Mouse (Mus musculus): ENCODE data around the gene Pa2g4.

The Pa2g4 gene

DNA sequence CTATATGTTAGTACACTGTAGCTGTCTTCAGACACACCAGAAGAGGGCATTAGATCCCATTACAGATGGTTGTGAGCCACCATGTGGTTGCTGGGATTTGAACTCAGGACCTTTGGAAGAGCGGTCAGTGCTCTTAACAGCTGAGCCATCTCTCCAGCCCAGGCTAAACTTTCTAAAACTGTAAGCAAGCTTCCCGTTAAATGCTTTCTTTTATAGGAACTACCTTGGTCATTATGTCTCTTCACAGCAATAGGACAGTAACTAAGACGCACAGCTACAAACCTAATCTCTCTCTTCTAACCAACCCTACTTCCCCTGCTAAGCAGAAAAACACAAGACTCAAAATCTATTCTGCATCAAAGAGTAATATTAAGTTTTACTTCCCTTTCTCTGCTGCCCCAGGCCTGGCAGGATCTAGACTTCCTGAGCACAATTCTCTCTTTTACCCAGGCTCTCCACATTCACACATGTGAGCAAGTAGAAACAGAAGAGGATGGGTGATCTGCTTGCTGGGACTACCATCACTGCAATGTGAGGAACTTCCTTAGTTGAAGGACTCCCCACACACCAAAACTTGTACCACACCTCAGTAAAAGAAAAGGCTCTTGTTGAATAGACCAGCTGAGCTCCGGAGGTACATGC, 30.0 kb downstream of the Pa2g4 start:
- DNase-seq (ENCODE audit: low spot score) = no peak

DNA sequence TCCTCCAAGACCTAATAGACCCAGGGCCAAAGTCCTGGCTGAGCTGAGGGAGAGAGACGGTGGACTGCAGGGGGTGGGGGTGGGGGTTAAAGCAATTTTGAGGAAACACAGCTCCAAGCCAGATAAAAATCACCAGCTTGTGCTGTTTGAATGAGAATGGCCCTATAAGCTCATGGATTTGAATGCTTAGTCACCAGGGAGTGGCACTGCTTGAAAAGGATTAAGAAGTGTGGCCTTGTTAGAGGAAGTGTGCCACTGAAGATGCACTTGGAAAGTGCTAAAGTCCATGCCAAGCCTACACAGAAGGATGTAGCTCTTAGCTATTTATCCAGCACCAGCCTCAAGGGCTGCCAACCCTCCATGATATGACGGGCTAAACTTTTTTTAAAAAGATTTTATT, 30.6 kb downstream of the Pa2g4 start:
- DNase-seq (ENCODE audit: low spot score) = no peak

DNA sequence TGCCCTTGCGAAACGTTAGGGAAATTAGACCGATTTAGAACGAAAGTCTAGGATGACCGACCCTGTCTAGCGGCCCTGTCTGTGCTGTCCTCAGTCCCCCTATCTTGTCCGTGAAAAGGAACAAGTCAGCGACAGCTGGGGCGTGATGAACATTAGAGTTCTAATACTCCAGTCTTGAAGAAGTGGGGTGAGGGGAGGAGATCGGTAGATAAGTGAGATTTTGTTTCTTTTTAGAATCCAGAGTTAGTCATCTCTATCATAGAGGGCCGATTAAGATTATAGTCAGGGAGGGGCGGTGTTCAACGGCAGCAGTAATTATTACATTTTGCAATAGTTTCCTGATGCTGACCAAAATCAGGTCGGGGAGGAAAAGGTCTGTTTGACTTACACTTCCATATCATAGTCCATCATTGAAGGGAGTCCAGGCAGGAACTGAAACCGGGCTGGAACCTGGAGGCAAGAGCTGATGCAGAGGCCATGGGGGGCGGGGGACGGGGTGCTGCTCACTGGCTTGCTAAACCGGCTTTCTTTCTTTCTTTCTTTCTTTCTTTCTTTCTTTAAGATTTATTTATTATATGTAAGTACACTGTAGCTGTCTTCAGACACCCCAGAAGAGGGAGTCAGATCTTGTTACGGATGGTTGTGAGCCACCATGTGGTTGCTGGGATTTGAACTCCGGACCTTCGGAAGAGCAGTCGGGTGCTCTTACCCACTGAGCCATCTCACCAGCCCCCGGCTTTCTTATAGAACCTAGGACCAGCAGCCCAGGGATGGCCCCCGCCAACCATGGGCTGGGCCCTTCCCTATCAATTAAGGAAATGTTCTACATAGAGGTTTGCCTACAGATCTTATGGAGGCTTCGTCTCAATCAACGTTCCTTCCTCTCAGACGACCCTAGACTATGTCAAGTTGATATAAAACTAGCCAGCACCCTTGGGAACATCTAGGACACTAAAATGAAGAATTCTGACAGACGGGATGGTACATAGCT, 39.1 kb downstream of the Pa2g4 start:
- DNase-seq (ENCODE audit: low spot score) = no peak

DNA sequence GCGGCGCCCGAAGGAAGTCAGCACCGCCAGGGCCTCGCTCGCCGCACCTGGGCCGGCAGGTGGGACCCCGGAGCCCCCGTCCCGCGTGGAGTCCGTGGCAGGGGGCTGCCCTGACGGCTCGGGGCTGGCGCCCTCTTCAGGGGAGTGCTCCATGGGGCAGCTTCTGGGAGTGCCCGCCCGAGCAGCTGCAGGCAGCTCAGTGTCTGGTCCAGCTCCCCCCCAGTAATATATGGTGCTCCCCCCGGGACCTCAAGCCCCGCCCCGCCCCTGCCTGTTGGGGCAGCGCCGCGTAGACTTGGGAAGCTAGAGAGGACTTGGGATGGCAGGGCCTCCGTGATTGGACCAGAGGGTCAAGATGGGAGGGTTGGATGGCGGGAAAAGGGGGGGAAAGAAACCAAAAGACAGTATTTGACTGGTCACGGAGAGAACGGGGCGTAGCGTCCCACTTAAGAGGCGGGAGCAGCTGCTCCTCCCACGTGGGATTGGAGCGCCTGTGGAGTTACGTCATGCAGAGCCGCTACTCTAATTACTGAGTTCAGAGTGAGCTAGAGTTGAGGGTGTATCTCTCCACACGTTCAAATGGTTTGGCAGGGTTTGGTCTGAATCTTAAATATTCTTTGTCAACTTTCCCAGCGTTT, 40.0 kb downstream of the Pa2g4 start, which contains the start of gene Esyt1:
Gene Esyt1 (minus strand): TSS at position 201 of the 638 bp plus-strand sequence.
- peak; percentile 98 for DNase-seq (ENCODE audit: low spot score)

DNA sequence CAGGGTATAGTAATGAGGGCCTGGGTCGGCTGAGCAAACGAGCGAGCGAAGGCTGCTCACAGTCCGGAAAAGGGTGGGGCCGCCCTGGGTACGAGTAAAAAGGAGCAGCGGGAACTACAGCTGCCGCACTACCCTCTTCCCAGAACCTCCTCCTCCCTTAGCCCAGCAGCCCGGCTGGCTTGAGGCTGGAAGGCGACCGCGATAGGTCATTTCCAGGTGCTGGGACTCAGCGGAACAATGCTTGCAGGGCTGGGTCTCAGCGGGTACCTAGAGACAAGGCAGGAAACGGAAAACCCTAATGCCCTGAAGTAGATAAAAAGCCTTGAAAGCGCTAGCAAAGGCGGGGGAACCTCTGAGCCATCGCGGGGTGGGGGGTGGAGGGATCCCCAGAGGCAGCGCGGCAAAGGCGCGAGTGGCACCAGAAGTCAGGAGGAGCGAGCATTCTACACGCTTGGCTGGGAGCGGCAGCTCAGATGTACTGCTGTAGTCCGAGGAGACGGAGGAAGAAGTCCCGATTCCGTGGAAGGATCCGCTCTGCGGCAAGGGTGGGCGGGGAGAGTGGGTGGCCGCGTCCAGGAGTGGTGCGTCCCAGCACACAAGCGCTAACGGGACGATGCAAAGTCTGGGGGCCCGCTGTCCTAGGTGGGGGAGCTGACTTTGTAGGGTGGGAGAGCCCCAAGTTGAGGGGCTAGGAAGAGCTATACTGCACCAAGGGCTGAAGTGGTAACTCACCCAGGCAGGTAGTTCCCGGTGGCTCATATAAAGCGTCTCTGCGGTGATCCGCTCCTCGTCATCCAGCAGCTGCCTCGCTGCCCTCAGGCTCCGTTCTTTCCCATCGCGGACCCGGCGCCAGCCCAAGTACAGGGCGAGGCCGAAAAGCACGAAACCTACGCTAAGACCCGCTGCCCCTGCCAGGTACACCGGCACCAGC, 40.8 kb downstream of the Pa2g4 start:
- DNase-seq (ENCODE audit: low spot score) = peak; percentile 62

DNA sequence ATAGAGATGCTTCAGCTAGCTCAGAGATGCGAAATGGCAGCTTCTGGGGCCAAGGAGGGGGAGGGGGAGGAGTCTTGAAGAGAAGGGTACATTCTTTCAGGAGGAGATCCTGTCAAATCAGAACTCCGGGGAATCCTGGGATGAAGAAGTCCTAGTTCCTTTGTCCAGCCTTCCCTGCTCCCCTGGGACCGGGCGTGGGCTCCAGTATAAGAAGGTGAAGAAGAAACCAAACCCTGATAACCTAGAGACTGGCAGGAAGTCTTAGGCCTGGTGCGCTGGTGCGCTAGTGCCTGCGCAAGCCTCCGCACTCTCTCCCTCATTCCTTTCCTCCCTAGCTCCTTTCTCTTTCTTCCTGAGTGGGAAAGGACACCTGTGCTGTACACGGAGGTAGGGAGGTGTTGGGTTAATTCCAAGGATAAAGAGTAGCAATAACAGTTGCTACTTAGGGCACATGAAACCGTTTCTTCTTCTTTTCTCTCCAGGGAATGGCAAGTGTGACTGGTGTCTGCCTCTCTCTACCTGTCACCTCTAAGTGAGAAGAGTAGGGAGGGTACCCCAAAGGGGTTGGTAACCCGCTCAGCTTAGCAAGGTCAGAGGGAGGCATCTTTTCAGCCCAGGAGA, 41.6 kb downstream of the Pa2g4 start:
- DNase-seq (ENCODE audit: low spot score) = no peak

DNA sequence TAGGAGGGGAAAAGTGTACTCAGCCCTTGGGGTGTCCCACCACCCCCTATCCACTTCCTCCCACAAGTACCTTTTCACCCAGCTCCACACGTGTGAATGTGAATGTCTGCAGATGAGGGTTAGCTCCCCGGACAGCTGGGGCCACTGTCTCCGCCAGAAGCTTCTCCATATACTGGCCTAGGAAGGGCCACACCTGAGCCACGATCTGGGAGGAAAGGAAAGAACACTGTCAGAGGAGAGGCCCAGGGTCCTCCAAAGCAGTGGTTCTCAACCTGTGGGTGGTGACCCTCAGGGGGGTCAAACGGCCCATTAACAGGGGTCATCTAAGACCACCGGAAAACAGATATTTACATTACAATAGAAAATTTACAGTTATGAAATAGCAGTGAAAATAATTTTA, 43.4 kb downstream of the Pa2g4 start:
- no peak for DNase-seq (ENCODE audit: low spot score)

DNA sequence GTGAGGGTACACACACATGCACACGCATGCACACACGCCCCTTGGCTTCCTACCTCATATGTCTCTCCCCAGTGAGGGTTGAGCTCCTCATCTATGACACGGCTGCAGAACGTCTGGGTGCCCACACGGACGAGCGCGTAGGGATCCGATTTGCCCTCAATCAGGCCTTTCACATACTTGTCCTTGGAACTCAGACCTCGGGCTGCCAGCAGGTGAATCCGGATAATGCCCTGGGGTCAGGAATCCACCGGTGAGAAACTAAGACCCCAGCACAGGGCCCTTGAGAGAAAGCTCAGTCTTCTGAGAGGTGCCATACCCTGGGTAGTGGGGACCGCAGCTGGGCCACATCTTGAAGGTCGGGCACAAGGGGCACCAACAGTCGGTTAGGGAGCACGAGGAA, 45.2 kb downstream of the Pa2g4 start:
- DNase-seq (ENCODE audit: low spot score) = no peak

DNA sequence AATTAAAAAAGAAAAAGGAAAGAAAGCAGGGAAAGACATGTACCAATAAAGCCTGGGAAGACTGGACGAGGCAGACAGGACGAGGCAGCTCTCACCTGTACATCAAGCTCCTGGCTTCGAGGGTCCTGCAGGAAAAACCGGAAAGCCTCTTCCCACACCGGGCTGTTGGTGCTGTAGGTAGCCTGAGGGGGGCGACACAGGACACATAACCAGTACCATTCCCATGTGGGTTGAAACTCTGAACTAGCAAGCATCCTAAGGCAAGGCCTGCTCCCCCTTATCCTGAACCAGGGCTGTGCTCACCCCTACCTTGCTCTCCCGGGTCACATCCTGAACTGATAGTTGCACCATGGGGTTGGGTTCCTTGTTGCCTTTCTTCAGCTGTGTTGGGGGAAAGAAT, 47.0 kb downstream of the Pa2g4 start:
- no peak for DNase-seq (ENCODE audit: low spot score)

DNA sequence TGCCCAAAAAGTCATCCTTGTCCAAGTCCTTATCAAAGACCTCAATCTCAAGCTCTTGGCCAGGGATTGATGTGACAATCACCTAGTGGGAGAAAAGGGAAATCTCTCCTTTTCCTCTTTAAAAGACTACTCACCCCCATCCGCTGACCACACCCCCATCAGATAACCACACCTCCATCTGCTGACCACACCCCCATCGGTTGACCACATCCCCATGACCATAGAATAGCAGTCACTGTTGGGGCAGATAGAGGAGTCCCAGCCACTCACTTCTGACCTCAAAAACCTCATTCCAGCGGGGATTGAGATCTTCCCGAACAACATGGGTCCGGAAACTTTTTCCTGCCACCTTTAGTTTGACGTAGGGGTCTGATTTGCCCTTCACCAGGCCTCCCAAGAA, 49.1 kb downstream of the Pa2g4 start:
- no peak for DNase-seq (ENCODE audit: low spot score)

DNA sequence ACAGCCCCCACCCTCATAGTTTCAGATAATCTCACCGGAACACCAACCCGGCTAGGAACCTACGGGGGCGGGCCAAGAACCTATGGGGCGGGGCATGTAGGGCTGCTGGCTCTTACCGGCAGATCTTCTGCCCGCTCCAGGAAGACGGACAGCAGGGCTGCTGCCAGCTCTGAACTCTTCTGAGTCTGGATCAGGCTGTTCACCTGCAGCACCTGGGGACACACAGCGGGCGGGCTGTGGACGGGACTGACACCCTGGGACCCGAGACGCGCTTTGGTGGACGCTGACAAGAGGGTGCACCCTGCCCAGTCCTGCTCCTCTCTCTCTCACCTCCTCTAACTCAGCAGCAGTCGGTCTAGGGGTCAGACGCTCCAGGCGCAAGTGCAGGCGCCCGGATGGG, 49.8 kb downstream of the Pa2g4 start:
- DNase-seq (ENCODE audit: low spot score) = peak; percentile 38

DNA sequence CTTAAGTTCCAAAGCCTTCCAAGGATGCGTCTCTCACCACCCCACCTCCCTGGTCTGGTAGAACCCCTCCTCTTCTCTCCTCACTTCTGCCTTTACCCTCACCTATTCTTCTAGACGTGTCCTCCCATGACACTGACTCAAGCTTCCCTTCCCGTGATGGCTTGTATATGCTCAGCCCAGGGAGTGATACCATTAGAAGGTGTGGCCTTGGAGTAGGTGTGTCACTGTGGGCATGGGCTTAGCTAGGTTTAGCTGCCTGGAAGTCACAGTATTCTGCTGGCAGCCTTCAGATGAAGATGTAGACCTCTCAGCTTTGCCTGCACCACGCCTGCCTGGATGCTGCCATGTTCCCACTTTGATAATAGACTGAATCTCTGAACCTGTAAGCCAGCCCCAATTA, 50.7 kb downstream of the Pa2g4 start:
- DNase-seq (ENCODE audit: low spot score) = no peak

DNA sequence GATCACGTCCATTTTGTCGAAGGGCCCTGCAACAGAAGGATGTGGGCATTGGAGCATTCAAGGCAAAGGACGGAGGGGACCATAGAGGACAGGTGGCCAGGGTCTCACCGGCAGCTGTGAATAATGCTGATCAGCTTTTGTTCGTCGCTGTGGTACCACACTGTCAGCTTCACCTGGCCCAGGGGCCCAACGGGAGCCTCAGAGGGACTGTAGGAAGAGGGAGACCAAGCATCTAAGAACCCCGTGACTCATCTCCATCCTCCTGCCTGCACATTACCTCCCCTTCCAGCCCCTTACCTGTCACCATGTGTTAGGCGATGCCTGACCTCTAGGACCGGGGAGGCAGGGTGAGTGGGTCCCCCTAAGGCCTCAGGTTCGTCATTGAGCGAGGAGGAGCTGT, 54.0 kb downstream of the Pa2g4 start:
- DNase-seq (ENCODE audit: low spot score) = no peak

DNA sequence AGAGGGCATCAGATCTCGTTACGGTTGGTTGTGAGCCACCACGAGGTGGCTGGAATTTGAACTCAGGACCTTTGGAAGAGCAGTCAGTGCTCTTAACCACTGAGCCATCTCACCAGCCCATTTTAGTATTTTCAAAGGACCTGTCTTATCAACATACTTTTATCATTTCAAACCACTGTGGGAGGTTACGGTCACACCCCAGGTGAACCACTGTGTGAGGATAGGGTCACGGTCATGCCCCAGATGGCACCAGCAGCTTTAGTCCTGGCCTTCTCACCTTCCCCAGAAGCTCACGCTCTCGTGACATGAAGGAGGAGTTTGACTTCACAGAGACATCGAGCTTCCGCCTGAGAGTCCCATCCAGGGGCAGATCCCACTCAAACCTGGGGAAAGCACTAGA, 54.6 kb downstream of the Pa2g4 start:
- no peak for DNase-seq (ENCODE audit: low spot score)

DNA sequence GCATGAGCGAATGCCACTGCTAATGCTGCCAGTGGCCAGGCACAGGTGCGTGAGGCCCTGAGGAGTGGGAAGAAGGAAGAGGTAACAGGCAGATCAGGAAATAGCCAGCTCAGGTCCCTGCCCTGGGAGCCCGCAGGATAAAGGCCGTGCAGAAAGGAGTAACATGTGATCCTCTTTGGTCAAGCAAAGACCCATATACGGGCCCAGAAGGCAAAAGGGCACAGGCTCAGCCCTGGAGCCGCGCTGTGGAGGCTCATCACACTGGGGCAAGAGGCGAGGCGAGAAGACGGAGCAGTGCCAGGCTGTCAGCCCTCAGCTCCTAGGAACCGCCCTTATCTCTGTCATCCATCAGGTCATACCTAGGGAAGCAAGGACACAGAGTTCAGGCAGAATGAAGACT, 55.5 kb downstream of the Pa2g4 start:
- no peak for DNase-seq (ENCODE audit: low spot score)

DNA sequence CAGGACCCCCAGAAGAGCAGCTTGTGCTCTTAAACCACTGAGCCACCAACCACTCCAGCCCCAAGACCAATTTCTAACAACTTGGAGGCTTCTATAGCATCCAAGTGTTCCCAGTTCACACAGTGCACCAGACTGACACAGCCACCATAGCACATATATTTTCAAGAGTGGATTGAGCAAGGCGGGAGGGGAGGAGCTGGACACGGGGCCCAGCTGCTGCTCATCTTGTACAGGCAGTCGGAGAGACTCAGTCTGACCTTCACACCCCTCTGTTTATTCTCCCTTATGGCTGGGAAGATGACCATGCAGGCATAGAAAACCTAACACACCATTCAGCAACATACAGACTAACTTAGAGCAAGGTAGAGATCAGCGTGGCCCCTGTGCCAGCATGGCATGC, 56.0 kb downstream of the Pa2g4 start:
- no peak for DNase-seq (ENCODE audit: low spot score)

DNA sequence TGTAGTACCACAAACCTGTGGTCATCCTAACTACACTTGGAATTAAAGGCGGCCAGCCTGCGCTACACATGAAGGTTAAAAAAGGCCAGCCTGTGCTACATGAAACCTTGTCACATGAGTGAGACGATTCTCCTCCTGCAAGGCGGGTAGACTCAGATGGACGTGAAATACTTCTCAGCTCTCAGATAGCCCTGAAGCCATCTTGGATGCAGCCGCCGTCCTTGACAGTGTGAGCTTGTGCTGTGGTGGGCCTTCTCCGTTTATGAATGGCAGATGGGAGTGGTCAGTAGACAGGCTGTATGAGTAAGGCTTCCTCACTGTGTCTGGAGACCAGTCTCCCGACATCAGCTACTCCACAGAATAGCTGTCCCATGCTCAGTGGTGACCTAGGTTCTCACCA, 56.6 kb downstream of the Pa2g4 start:
- DNase-seq (ENCODE audit: low spot score) = no peak

DNA sequence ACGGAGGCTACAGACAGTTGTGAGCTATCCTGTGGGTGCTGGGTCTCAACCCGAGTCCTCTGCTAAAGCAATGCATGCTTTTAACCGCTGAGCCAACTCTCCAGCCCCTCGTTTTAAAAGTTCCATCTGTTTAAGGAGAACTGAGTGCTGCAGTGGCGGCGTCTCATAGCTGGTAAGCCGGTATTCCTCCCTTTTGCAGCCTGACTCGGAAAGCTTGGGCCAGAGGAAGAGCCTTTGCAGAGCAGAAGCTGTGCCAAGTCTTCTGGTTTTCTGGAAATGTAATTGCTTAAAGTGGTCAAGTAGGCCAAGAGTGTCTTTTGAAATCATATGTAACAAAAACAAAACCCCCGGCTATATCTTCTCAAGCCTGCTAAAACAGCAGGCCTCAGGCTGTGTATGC, 57.5 kb downstream of the Pa2g4 start:
- no peak for DNase-seq (ENCODE audit: low spot score)

Measured in yolk sac, embryonic 10.5 days (tissue).